In the genomic region with DNA sequence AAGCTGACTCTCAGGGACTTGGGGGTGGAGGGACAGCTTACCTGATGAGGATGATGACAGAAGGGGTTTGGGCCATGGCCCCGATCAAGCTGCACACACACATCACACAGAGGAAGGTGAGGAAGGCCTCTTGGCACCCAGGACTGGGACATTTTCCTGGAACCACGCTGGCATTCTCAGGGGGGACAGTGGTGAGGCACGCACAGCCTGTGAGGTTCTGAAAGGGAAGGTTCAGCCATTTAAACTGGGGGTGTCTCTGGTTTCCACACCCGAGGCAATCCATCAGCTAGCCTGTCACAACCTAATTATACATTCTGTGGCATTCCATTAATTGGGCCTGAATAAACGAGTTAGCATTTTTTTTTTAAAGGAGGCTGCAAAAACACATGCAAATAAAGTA, we compare ENCODE assay signal across 17 mouse cellular contexts.
DNase-seq lines count a peak whose midpoint lies in the region; ATAC-seq and TF ChIP-seq lines count a peak whose summit lies in the region.
"Had no signal": no experiment of that assay in that cellular context is flagged by ENCODE, and none has a peak within 500 bp of the region (broad histone marks: within the 10 kb centered on the region; RNA-seq: fewer than 3 reads in every experiment).

No protein-coding gene starts in this region.

- no peak for TF ChIP-seq POLR2A in heart, adult 2 months (IDR thresholded peaks at IDR 0.05; ENCODE audit: insufficient read depth, low read depth, low read length)

- WGBS in neural tube, embryonic 13.5 days, result 48% methylated on average over 5 of the region's 5 CpGs
- WGBS in forebrain, embryonic 14.5 days, result 10% methylated on average over 5 of the region's 5 CpGs
- WGBS in hindbrain, embryonic 15.5 days, result 43% methylated on average over 5 of the region's 5 CpGs
- whole genome bisulfite sequencing in neural tube, embryonic 14.5 days, result 40% methylated on average over 5 of the region's 5 CpGs
- 72% methylated on average over 5 of the region's 5 CpGs for WGBS in limb, embryonic 10.5 days
- WGBS in liver, postnatal 0 days (ENCODE audit: insufficient replicate concordance), result 68% methylated on average over 5 of the region's 5 CpGs
- WGBS in heart, adult 2 months, result 64% methylated on average over 5 of the region's 5 CpGs

- H3K4me2 ChIP-seq in neural tube, embryonic 13.5 days, result no peak overlapping the region
- H3K4me2 ChIP-seq in forebrain, embryonic 14.5 days (ENCODE audit: low read length), result peak overlapping the region; percentile 31; the same call in 1 of the 2 replicates
- H3K4me2 ChIP-seq in hindbrain, embryonic 15.5 days, result no peak overlapping the region
- no peak overlapping the region for H3K4me2 ChIP-seq in neural tube, embryonic 14.5 days (ENCODE audit: low read depth, low read length)
- no peak overlapping the region for H3K4me2 ChIP-seq in liver, postnatal 0 days (ENCODE audit: low read depth, low read length)
- H3K4me2 ChIP-seq: embryonic facial prominence, embryonic 15.5 days; intestine, embryonic 15.5 days; liver, embryonic 15.5 days had no signal

- H3K79me2 ChIP-seq in heart, adult 2 months (replicated peaks; ENCODE audit: control insufficient read depth, insufficient read depth, low read length), result no peaks in the 10 kb centered on the region

- peak; percentile 44; the same call in 1 of the 2 replicates for ATAC-seq in neural tube, embryonic 13.5 days (ENCODE audit: low read depth)
- peak; percentile 76 for ATAC-seq in forebrain, embryonic 14.5 days
- ATAC-seq in hindbrain, embryonic 15.5 days (ENCODE audit: low FRiP score, low read depth), result 0 out of 2 replicates have a peak, but pooled peaks have one; percentile 49
- peak; percentile 56; the same call in 1 of the 2 replicates for ATAC-seq in neural tube, embryonic 14.5 days (ENCODE audit: low read depth)
- ATAC-seq in liver, postnatal 0 days, result no peak
- ATAC-seq: intestine, embryonic 15.5 days; lung, postnatal 0 days had no signal

- peaks cover 2% of the 10 kb centered on the region; the same call in 1 of the 2 replicates for H3K27me3 ChIP-seq in neural tube, embryonic 13.5 days
- H3K27me3 ChIP-seq in forebrain, embryonic 14.5 days (replicated peaks; ENCODE audit: control insufficient read depth, insufficient read depth, low read length), result no peaks in the 10 kb centered on the region
- no peaks in the 10 kb centered on the region for H3K27me3 ChIP-seq in hindbrain, embryonic 15.5 days
- H3K27me3 ChIP-seq in neural tube, embryonic 14.5 days (ENCODE audit: control insufficient read depth, insufficient read depth, low read length), result no peaks in the 10 kb centered on the region
- no peaks in the 10 kb centered on the region for H3K27me3 ChIP-seq in limb, embryonic 10.5 days (ENCODE audit: low read depth, poor library complexity, severe bottlenecking)
- no peaks in the 10 kb centered on the region for H3K27me3 ChIP-seq in liver, postnatal 0 days (ENCODE audit: insufficient read depth, low read length)
- no peaks in the 10 kb centered on the region for H3K27me3 ChIP-seq in heart, adult 2 months (ENCODE audit: control insufficient read depth, insufficient read depth, low read length)
- H3K27me3 ChIP-seq: embryonic facial prominence, embryonic 15.5 days; intestine, embryonic 15.5 days; liver, embryonic 15.5 days had no signal

- TF ChIP-seq EP300 in liver, postnatal 0 days (IDR thresholded peaks at IDR 0.05; ENCODE audit: low read depth), result no peak
- no peak for TF ChIP-seq EP300 in heart, adult 2 months (IDR thresholded peaks at IDR 0.05; ENCODE audit: insufficient read depth, low read depth, low read length)

- peaks cover 45% of the 10 kb centered on the region for H3K4me1 ChIP-seq in neural tube, embryonic 13.5 days (replicated peaks)
- H3K4me1 ChIP-seq in forebrain, embryonic 14.5 days (ENCODE audit: control insufficient read depth, insufficient read depth, low read length), result peaks cover 19% of the 10 kb centered on the region
- H3K4me1 ChIP-seq in hindbrain, embryonic 15.5 days (replicated peaks), result peaks cover 27% of the 10 kb centered on the region
- peaks cover 8% of the 10 kb centered on the region; the same call in 1 of the 2 replicates for H3K4me1 ChIP-seq in neural tube, embryonic 14.5 days (ENCODE audit: control insufficient read depth, insufficient read depth, low read length)
- peaks cover 36% of the 10 kb centered on the region for H3K4me1 ChIP-seq in limb, embryonic 10.5 days
- H3K4me1 ChIP-seq in liver, postnatal 0 days (ENCODE audit: insufficient read depth), result no peaks in the 10 kb centered on the region
- H3K4me1 ChIP-seq in heart, adult 2 months (ENCODE audit: control insufficient read depth, insufficient read depth, low read length), result peaks cover 1% of the 10 kb centered on the region
- H3K4me1 ChIP-seq: embryonic facial prominence, embryonic 15.5 days; intestine, embryonic 15.5 days; liver, embryonic 15.5 days had no signal

- no peak overlapping the region for H3K9ac ChIP-seq in neural tube, embryonic 13.5 days
- no peak overlapping the region for H3K9ac ChIP-seq in forebrain, embryonic 14.5 days (ENCODE audit: low read length)
- H3K9ac ChIP-seq in hindbrain, embryonic 15.5 days, result no peak overlapping the region
- no peak overlapping the region for H3K9ac ChIP-seq in neural tube, embryonic 14.5 days (replicated peaks; ENCODE audit: low read depth, low read length)
- H3K9ac ChIP-seq in liver, postnatal 0 days (replicated peaks), result no peak overlapping the region
- H3K9ac ChIP-seq in heart, adult 2 months (ENCODE audit: low read depth, low read length), result no peak overlapping the region
- H3K9ac ChIP-seq: embryonic facial prominence, embryonic 15.5 days; intestine, embryonic 15.5 days; liver, embryonic 15.5 days had no signal

- no peaks in the 10 kb centered on the region for H3K9me3 ChIP-seq in neural tube, embryonic 13.5 days
- no peaks in the 10 kb centered on the region for H3K9me3 ChIP-seq in forebrain, embryonic 14.5 days (replicated peaks; ENCODE audit: control insufficient read depth, low read length)
- H3K9me3 ChIP-seq in hindbrain, embryonic 15.5 days, result no peaks in the 10 kb centered on the region
- no peaks in the 10 kb centered on the region for H3K9me3 ChIP-seq in neural tube, embryonic 14.5 days (ENCODE audit: control insufficient read depth, low read length)
- no peaks in the 10 kb centered on the region for H3K9me3 ChIP-seq in limb, embryonic 10.5 days (replicated peaks)
- H3K9me3 ChIP-seq in liver, postnatal 0 days (ENCODE audit: low read length), result no peaks in the 10 kb centered on the region
- H3K9me3 ChIP-seq: embryonic facial prominence, embryonic 15.5 days; intestine, embryonic 15.5 days; liver, embryonic 15.5 days had no signal

- no peak for TF ChIP-seq CTCF in liver, postnatal 0 days (IDR thresholded peaks at IDR 0.05; ENCODE audit: low read depth)
- TF ChIP-seq CTCF in heart, adult 2 months (IDR thresholded peaks at IDR 0.05), result no peak

- no peak for DNase-seq in neural tube, embryonic 10.5 days (ENCODE audit: extremely low spot score, low spot score)
- peak; percentile 73 for DNase-seq in forebrain, embryonic 14.5 days (ENCODE audit: low spot score)
- no peak for DNase-seq in limb, embryonic 10.5 days (ENCODE audit: low spot score)
- DNase-seq in liver, postnatal 0 days, result no peak
- DNase-seq in heart, adult 2 months, result no peak
- DNase-seq: B cell, adult 2 months; cerebellum, adult 2 months; cerebellum, postnatal 36 days; heart, postnatal 36 days; thymus, postnatal 14 days had no signal

- H3K4me3 ChIP-seq in neural tube, embryonic 13.5 days, result no peak overlapping the region
- no peak overlapping the region for H3K4me3 ChIP-seq in forebrain, embryonic 14.5 days (ENCODE audit: low read depth, low read length)
- no peak overlapping the region for H3K4me3 ChIP-seq in hindbrain, embryonic 15.5 days
- no peak overlapping the region for H3K4me3 ChIP-seq in neural tube, embryonic 14.5 days (ENCODE audit: low read depth, low read length)
- H3K4me3 ChIP-seq in limb, embryonic 10.5 days, result no peak overlapping the region
- no peak overlapping the region for H3K4me3 ChIP-seq in liver, postnatal 0 days (ENCODE audit: low read depth, low read length)
- H3K4me3 ChIP-seq in heart, adult 2 months, result no peak overlapping the region
- H3K4me3 ChIP-seq: embryonic facial prominence, embryonic 15.5 days; intestine, embryonic 15.5 days; liver, embryonic 15.5 days had no signal

- intact Hi-C loops in heart, adult 2 months (cut with DNase I), result no loop called here

- no peaks in the 10 kb centered on the region for H3K36me3 ChIP-seq in neural tube, embryonic 13.5 days
- no peaks in the 10 kb centered on the region for H3K36me3 ChIP-seq in forebrain, embryonic 14.5 days (ENCODE audit: control insufficient read depth, insufficient read depth, low read length)
- H3K36me3 ChIP-seq in hindbrain, embryonic 15.5 days, result no peaks in the 10 kb centered on the region
- H3K36me3 ChIP-seq in neural tube, embryonic 14.5 days (ENCODE audit: control insufficient read depth, insufficient read depth, low read length), result no peaks in the 10 kb centered on the region
- no peaks in the 10 kb centered on the region for H3K36me3 ChIP-seq in limb, embryonic 10.5 days
- no peaks in the 10 kb centered on the region for H3K36me3 ChIP-seq in liver, postnatal 0 days (replicated peaks; ENCODE audit: insufficient read depth, low read length)
- no peaks in the 10 kb centered on the region for H3K36me3 ChIP-seq in heart, adult 2 months (ENCODE audit: control insufficient read depth, insufficient read depth, low read length)
- H3K36me3 ChIP-seq: embryonic facial prominence, embryonic 15.5 days; intestine, embryonic 15.5 days; liver, embryonic 15.5 days had no signal

- peak overlapping the region; percentile 87 for H3K27ac ChIP-seq in neural tube, embryonic 13.5 days (replicated peaks)
- peak overlapping the region; percentile 59 for H3K27ac ChIP-seq in forebrain, embryonic 14.5 days (ENCODE audit: low read depth, low read length)
- H3K27ac ChIP-seq in hindbrain, embryonic 15.5 days (replicated peaks), result peak overlapping the region; percentile 67
- peak overlapping the region; percentile 68 for H3K27ac ChIP-seq in neural tube, embryonic 14.5 days (ENCODE audit: low read depth, low read length)
- no peak overlapping the region for H3K27ac ChIP-seq in limb, embryonic 10.5 days
- no peak overlapping the region for H3K27ac ChIP-seq in liver, postnatal 0 days (ENCODE audit: low read depth)
- no peak overlapping the region for H3K27ac ChIP-seq in heart, adult 2 months
- H3K27ac ChIP-seq: embryonic facial prominence, embryonic 15.5 days; intestine, embryonic 15.5 days; liver, embryonic 15.5 days had no signal

Comparison
In these comparisons a context has a peak if more than half of its experiments do, and no peak if none do; other contexts are left out.
1. H3K27ac ChIP-seq: peak in neural tube, embryonic 13.5 days (single experiment), forebrain, embryonic 14.5 days (single experiment), hindbrain, embryonic 15.5 days (single experiment) and neural tube, embryonic 14.5 days (single experiment); none in limb, embryonic 10.5 days (single experiment), liver, postnatal 0 days (single experiment) and heart, adult 2 months (single experiment).